Mouse (Mus musculus): Measurements from ENCODE around the gene Kynu. TPM values are rescaled to one million over a fixed set of nuclear protein-coding genes. Genes with fewer than 3 reads are reported as not detected.

Gene Kynu
- polyA plus RNA-seq (2014; fragmentation: Illumina TruSeq; extraction: RNeasy Lipid Tissue Mini Kit (QIAGEN cat#74804); ENCODE audit: low read depth, low replicate concordance): 261 TPM

DNA sequence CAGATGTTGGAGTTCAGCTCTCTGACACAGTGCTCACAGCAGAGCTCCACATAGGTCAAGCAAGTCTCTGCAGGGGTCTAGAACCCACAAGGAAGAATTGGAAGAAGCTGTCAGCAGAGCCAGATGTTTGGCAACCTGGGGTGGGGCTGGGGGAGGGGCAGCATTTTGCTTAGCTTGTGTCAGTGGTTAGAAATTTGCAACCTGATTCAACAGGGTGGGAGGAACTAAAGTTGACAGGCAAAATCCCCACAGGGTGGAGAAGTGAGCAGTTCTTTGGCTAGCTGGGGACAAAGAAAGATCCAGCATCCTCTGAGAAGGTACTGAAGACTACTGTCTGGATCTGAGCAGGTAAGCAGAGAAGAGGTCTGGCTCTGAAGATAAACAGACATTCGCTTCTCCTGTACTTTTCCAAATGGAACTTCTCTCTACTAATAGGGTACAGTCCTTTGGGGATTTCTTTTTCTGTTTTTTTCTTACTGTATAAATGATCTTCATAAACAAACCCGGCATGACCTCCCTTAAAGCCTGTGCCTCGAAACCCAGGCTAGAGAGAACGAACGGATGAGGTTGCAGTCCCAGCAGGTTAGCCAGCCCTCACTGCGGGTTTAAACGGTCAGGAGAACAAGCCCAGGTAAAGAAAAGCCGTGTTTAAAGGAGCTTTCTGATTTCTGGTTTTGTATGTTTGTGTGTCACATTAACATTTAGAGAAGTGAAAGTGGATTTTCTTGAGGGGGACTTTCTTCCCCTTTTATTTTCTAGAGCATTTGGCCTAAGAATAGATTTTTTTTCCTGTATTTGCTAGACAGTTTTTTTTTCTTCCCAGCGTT lies at the start of gene Kynu:
Kynu (plus strand) TSS at position 268 of the 827 bp plus-strand sequence.

Other genes starting within 250 kb of the Kynu start
- 1.4 TPM for gene Arhgap15, start 193.5 kb downstream of the Kynu start, polyA plus RNA-seq (2014; fragmentation: Illumina TruSeq; extraction: RNeasy Lipid Tissue Mini Kit (QIAGEN cat#74804); ENCODE audit: low read depth, low replicate concordance)

Measured in liver, adult 10 weeks (tissue).